Mouse (Mus musculus) cerebellum, adult 8-10 months (tissue): ENCODE results near the gene Ppef2.

ENCODE experiments used
- DNase-seq: peaks from one replicate; pipeline ENCODE4 v3.0.0; 2022

The Ppef2 gene

GRCm38 (mm10) chr5:92183071-92183830, 72.8 kb downstream of the Ppef2 start:
- DNase-seq, result no peak
